Mouse (Mus musculus) embryonic fibroblast, embryonic 13.5 days (primary cell): ENCODE data around the gene Npas3.

ENCODE experiments used
- CTCF ChIP-seq: IDR thresholded peaks from 2 replicates; pipeline ENCODE4 v1.5.1; 2011; ENCODE audit warnings: mild to moderate bottlenecking, control low read depth, low read length, moderate library complexity, borderline replicate concordance; ENCODE audit not compliant: insufficient read depth
- POLR2A ChIP-seq: IDR thresholded peaks from 2 replicates; pipeline ENCODE4 v1.6.1; 2011; ENCODE audit warnings: low read depth, mild to moderate bottlenecking, control low read depth, low read length, moderate library complexity

DNA sequence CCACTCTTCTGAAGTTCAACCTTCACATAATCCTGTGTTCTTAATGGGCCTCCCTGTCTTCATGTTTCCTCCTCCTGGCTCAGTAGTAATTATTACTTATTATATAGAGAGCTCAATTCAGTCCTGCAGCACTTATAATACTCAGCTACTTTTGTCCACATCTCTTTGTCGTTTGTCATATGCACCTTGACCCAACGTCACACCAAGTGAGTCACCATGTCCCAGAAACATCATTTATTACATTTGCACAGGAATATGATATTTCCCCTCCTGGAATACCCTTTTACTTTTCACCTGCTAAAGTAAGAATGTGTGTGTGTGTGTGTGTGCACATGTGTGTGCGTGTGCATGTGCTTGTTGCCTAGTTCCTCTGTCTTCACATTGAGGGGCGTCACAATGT is 161.2 kb downstream of the Npas3 start:
- TF ChIP-seq POLR2A, result no peak
- no peak for TF ChIP-seq CTCF
